Mouse (Mus musculus): ENCODE measurements around the gene Ppid. TPM values are rescaled to one million over a fixed set of nuclear protein-coding genes. Genes with fewer than 3 reads are reported as not detected.
A peak's percentile ranks its signal among the peaks of the same experiment; 100 is the strongest.
"Not testable (repeated sequence)": the region's sequence is repeated elsewhere in the genome, so short reads cannot be mapped to it uniquely, and the experiment has no call there.

Ppid gene
- polyA plus RNA-seq, 1 experiment from 2014 or later = 67.7 TPM

DNA sequence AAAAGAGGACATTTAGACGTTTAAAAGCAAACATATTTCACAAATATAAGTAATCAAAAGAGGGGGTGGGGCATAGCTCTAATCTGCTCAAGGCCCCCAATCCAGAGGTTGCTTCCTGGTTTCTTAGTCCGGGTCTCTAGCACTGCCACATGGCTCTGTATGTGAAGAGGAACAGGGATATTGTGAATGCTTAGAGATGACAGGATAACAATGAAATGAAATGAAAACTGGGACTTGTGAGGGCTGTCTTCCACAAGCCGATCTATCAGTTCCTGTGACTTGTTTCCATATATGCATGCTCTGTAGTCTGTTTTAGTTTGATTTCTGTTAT is 21.8 kb upstream of the Ppid start:
- WGBS (ENCODE audit: insufficient replicate concordance) = 69% methylated on average over 3 of the region's 3 CpGs
- Histone ChIP-seq H3K27ac (ENCODE audit: low read length) (no peak overlapping the region), H3K9me3 (replicated peaks; ENCODE audit: control insufficient read depth, low read length) (no peaks in the 10 kb centered on the region), H3K9ac (ENCODE audit: low read depth, low read length) (no peak overlapping the region), H3K36me3 (ENCODE audit: control insufficient read depth, insufficient read depth) (no peaks in the 10 kb centered on the region), H3K4me2 (ENCODE audit: low read depth, low read length) (no peak overlapping the region), H3K4me3 (ENCODE audit: low read depth, low read length) (no peak overlapping the region), H3K4me1 (ENCODE audit: control insufficient read depth, low read depth, low read length) (peaks cover 36% of the 10 kb centered on the region), H3K27me3 (ENCODE audit: control insufficient read depth, insufficient read depth, low read depth, low read length) (no peaks in the 10 kb centered on the region)
- ATAC-seq (ENCODE audit: low read depth) = no peak

GRCm38 (mm10) chr3:79572399-79572798 is 18.7 kb upstream of the Ppid start:
- Histone ChIP-seq H3K4me2 (ENCODE audit: low read depth, low read length) (no peak overlapping the region), H3K9me3 (replicated peaks; ENCODE audit: control insufficient read depth, low read length) (no peaks in the 10 kb centered on the region), H3K27ac (ENCODE audit: low read length) (0 out of 2 replicates have a peak overlapping the region, but pooled peaks have one; percentile 29), H3K9ac (ENCODE audit: low read depth, low read length) (no peak overlapping the region), H3K36me3 (ENCODE audit: control insufficient read depth, insufficient read depth) (no peaks in the 10 kb centered on the region), H3K27me3 (ENCODE audit: control insufficient read depth, insufficient read depth, low read depth, low read length) (no peaks in the 10 kb centered on the region), H3K4me1 (ENCODE audit: control insufficient read depth, low read depth, low read length) (peaks cover 42% of the 10 kb centered on the region), H3K4me3 (ENCODE audit: low read depth, low read length) (no peak overlapping the region)
- ATAC-seq (ENCODE audit: low read depth) = no peak
- 46% methylated on average over 3 of the region's 3 CpGs for WGBS (ENCODE audit: insufficient replicate concordance)

GRCm38 (mm10) chr3:79573376-79573775 is 17.8 kb upstream of the Ppid start:
- peaks cover 41% of the 10 kb centered on the region for H3K4me1 ChIP-seq (ENCODE audit: control insufficient read depth, low read depth, low read length)
- H3K27me3 ChIP-seq (ENCODE audit: control insufficient read depth, insufficient read depth, low read depth, low read length); H3K27ac ChIP-seq (ENCODE audit: low read length); ATAC-seq (ENCODE audit: low read depth); H3K4me2 ChIP-seq (ENCODE audit: low read depth, low read length); H3K9ac ChIP-seq (ENCODE audit: low read depth, low read length); H3K36me3 ChIP-seq (ENCODE audit: control insufficient read depth, insufficient read depth); H3K9me3 ChIP-seq (replicated peaks; ENCODE audit: control insufficient read depth, low read length); H3K4me3 ChIP-seq (ENCODE audit: low read depth, low read length): not testable (repeated sequence)
- 82% methylated on average over 5 of the region's 5 CpGs for WGBS (ENCODE audit: insufficient replicate concordance)

DNA sequence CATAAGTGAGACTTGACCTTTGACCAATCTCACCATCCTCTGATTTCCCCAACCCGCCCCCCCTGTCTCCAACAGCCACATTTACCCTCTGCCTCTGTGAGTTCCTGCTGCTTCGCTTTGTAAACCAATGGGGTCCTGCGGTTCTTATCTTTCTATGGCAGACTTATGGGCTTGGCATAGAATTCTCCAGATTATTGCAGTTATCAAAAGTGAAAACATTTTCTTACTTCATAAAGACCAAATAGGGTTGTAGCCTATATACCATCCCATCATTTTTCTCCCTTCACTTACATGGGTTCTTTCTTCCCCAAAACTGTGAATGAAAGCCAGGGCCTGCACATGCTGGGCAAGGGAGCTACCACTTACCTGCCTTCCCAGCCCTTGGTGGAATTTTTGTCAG is 16.8 kb upstream of the Ppid start:
- peak overlapping the region; percentile 99 for H3K27ac ChIP-seq (ENCODE audit: low read length)
- ATAC-seq (ENCODE audit: low read depth) = peak; percentile 98
- H3K27me3 ChIP-seq (ENCODE audit: control insufficient read depth, insufficient read depth, low read depth, low read length) = no peaks in the 10 kb centered on the region
- H3K9ac ChIP-seq (ENCODE audit: low read depth, low read length) = peak overlapping the region; percentile 63
- WGBS (ENCODE audit: insufficient replicate concordance) = 16% methylated on average over 3 of the region's 3 CpGs
- H3K4me1 ChIP-seq (ENCODE audit: control insufficient read depth, low read depth, low read length) = peaks cover 40% of the 10 kb centered on the region
- H3K9me3 ChIP-seq (replicated peaks; ENCODE audit: control insufficient read depth, low read length) = no peaks in the 10 kb centered on the region
- peak overlapping the region; percentile 72 for H3K4me2 ChIP-seq (ENCODE audit: low read depth, low read length)
- no peaks in the 10 kb centered on the region for H3K36me3 ChIP-seq (ENCODE audit: control insufficient read depth, insufficient read depth)
- peak overlapping the region; percentile 35 for H3K4me3 ChIP-seq (ENCODE audit: low read depth, low read length)

DNA sequence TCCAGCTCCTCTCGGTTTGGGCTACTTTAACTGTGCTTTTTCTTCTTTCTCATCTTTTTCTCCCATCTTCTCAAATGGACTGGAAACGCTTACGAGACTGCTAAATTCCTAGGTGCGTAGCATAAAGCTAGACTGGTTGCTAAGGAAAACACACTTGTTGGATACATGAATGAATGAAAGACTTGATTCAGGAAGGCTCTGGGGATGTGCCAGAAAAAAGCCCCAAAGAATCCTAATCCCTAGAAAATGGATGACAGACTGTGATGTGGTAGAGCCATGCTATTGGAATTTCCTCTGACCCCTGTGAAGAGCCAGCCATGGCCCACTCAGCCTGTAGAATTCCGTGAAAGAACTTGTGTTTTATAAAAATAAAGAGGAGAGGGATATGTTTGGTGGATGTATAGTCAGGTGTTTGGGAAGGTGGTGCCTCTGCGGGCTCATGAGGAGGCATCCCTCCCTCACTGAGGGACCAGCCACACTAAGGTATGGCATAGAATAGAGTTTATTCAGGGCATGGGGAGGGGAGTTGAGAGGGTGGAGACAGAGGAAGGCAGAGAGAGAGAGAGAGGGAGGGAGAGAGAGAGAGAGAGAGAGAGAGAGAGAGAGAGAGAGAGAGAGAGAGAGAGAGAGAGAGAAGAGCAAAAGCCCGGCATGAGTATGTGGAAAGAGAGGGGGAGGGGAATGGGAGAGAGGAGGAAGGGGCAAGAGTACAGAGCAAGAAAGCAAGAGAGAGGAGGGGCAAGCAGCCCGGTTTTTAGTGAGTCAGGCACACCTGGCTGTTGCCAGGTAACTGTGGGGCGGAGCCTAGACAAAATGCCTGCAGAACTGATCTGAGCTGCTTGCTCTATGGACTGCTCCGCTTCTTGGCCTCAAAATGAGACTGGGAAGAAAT is 15.3 kb upstream of the Ppid start:
- Histone ChIP-seq H3K9ac (ENCODE audit: low read depth, low read length) (no peak overlapping the region), H3K36me3 (ENCODE audit: control insufficient read depth, insufficient read depth) (no peaks in the 10 kb centered on the region), H3K27me3 (ENCODE audit: control insufficient read depth, insufficient read depth, low read depth, low read length) (no peaks in the 10 kb centered on the region), H3K9me3 (replicated peaks; ENCODE audit: control insufficient read depth, low read length) (no peaks in the 10 kb centered on the region), H3K27ac (ENCODE audit: low read length) (no peak overlapping the region; the same call in 1 of the 2 replicates), H3K4me1 (ENCODE audit: control insufficient read depth, low read depth, low read length) (peaks cover 49% of the 10 kb centered on the region), H3K4me3 (ENCODE audit: low read depth, low read length) (no peak overlapping the region), H3K4me2 (ENCODE audit: low read depth, low read length) (no peak overlapping the region)
- 56% methylated on average over 10 of the region's 10 CpGs for WGBS (ENCODE audit: insufficient replicate concordance)
- ATAC-seq (ENCODE audit: low read depth) = no peak

- no peak overlapping the region for H3K4me2 ChIP-seq (ENCODE audit: low read depth, low read length)
- no peak for ATAC-seq (ENCODE audit: low read depth)
- H3K4me1 ChIP-seq (ENCODE audit: control insufficient read depth, low read depth, low read length) = peaks cover 55% of the 10 kb centered on the region
- no peak overlapping the region for H3K4me3 ChIP-seq (ENCODE audit: low read depth, low read length)
- no peaks in the 10 kb centered on the region for H3K9me3 ChIP-seq (replicated peaks; ENCODE audit: control insufficient read depth, low read length)
- H3K9ac ChIP-seq (ENCODE audit: low read depth, low read length) = no peak overlapping the region
- no peaks in the 10 kb centered on the region for H3K36me3 ChIP-seq (ENCODE audit: control insufficient read depth, insufficient read depth)
- peak overlapping the region; percentile 41 for H3K27ac ChIP-seq (ENCODE audit: low read length)
- WGBS (ENCODE audit: insufficient replicate concordance) = 30% methylated on average over 3 of the region's 3 CpGs
- no peaks in the 10 kb centered on the region for H3K27me3 ChIP-seq (ENCODE audit: control insufficient read depth, insufficient read depth, low read depth, low read length)
Observed at GRCm38 (mm10) chr3:79576468-79576816, 14.7 kb upstream of the Ppid start.

DNA sequence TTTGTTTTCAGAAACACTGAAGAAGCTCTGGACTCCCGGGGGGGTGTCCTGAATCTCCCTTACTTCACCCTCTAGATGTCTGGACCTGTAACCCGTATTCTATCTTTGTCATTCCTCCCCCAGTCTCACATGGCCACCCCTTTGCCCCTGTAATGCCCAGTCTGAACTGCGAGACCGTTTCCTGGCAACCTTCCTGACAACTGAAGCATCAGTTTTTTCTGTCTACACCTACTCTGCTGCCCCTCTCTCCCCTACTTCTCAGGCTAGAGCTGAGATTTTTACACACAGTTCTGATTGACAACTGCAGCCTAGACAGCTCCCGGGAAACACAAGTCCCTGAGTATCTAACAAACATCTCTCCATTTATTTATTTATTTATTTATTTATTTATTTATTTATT is 14.3 kb upstream of the Ppid start:
- Histone ChIP-seq H3K9me3 (replicated peaks; ENCODE audit: control insufficient read depth, low read length) (no peaks in the 10 kb centered on the region), H3K4me2 (ENCODE audit: low read depth, low read length) (no peak overlapping the region), H3K4me1 (ENCODE audit: control insufficient read depth, low read depth, low read length) (peaks cover 58% of the 10 kb centered on the region), H3K36me3 (ENCODE audit: control insufficient read depth, insufficient read depth) (no peaks in the 10 kb centered on the region), H3K9ac (ENCODE audit: low read depth, low read length) (no peak overlapping the region), H3K27ac (ENCODE audit: low read length) (peak overlapping the region; percentile 41), H3K4me3 (ENCODE audit: low read depth, low read length) (no peak overlapping the region), H3K27me3 (ENCODE audit: control insufficient read depth, insufficient read depth, low read depth, low read length) (no peaks in the 10 kb centered on the region)
- ATAC-seq (ENCODE audit: low read depth) = no peak
- whole genome bisulfite sequencing (ENCODE audit: insufficient replicate concordance) = 37% methylated on average over 5 of the region's 5 CpGs

- H3K4me1 ChIP-seq (ENCODE audit: control insufficient read depth, low read depth, low read length) = peaks cover 56% of the 10 kb centered on the region
- no peak for ATAC-seq (ENCODE audit: low read depth)
- H3K9ac ChIP-seq (ENCODE audit: low read depth, low read length) = no peak overlapping the region
- no peaks in the 10 kb centered on the region for H3K36me3 ChIP-seq (ENCODE audit: control insufficient read depth, insufficient read depth)
- H3K4me3 ChIP-seq (ENCODE audit: low read depth, low read length) = no peak overlapping the region
- peak overlapping the region; percentile 54; the same call in 1 of the 2 replicates for H3K27ac ChIP-seq (ENCODE audit: low read length)
- no peaks in the 10 kb centered on the region for H3K27me3 ChIP-seq (ENCODE audit: control insufficient read depth, insufficient read depth, low read depth, low read length)
- WGBS (ENCODE audit: insufficient replicate concordance) = 75% methylated on average over 6 of the region's 6 CpGs
- no peak overlapping the region for H3K4me2 ChIP-seq (ENCODE audit: low read depth, low read length)
- H3K9me3 ChIP-seq (replicated peaks; ENCODE audit: control insufficient read depth, low read length) = no peaks in the 10 kb centered on the region
Observed at GRCm38 (mm10) chr3:79577606-79578005, 13.5 kb upstream of the Ppid start.

GRCm38 (mm10) chr3:79578164-79578563 is 13.0 kb upstream of the Ppid start:
- Histone ChIP-seq H3K4me1 (ENCODE audit: control insufficient read depth, low read depth, low read length) (peaks cover 52% of the 10 kb centered on the region), H3K27ac (ENCODE audit: low read length) (peak overlapping the region; percentile 54), H3K36me3 (ENCODE audit: control insufficient read depth, insufficient read depth) (no peaks in the 10 kb centered on the region), H3K4me3 (ENCODE audit: low read depth, low read length) (no peak overlapping the region), H3K9ac (ENCODE audit: low read depth, low read length) (no peak overlapping the region), H3K27me3 (ENCODE audit: control insufficient read depth, insufficient read depth, low read depth, low read length) (no peaks in the 10 kb centered on the region), H3K4me2 (ENCODE audit: low read depth, low read length) (no peak overlapping the region), H3K9me3 (replicated peaks; ENCODE audit: control insufficient read depth, low read length) (no peaks in the 10 kb centered on the region)
- WGBS (ENCODE audit: insufficient replicate concordance) = 74% methylated on average over 6 of the region's 6 CpGs
- ATAC-seq (ENCODE audit: low read depth) = no peak

All from liver, embryonic 16.5 days (tissue).